Mouse (Mus musculus) layer of hippocampus, adult 9-10 months (tissue): ENCODE measurements around the gene Shroom1.

Experiments
- DNase-seq: peaks from one replicate; pipeline ENCODE4 v3.0.0; 2022; ENCODE audit warnings: low spot score

Gene Shroom1

DNA sequence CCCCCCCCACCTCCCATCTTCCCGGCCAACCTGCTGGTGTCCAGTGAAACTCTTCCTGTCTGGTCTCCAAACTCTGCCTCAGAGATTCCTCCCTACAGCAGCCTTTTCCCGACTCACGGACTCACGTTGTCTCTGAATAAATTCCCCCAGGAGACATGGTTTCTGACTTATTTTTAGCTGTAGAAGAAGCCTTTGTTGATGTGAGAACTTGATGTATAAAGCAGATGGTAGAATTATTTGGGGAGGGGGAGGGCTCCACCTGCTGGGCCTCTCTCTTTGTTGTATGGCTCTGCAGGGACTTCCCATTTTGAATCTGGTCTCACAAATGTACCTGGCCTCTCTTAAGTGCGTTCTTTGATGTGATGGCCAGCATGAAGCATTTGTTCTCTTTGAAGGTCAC is 53.3 kb downstream of the Shroom1 start:
- no peak for DNase-seq

DNA sequence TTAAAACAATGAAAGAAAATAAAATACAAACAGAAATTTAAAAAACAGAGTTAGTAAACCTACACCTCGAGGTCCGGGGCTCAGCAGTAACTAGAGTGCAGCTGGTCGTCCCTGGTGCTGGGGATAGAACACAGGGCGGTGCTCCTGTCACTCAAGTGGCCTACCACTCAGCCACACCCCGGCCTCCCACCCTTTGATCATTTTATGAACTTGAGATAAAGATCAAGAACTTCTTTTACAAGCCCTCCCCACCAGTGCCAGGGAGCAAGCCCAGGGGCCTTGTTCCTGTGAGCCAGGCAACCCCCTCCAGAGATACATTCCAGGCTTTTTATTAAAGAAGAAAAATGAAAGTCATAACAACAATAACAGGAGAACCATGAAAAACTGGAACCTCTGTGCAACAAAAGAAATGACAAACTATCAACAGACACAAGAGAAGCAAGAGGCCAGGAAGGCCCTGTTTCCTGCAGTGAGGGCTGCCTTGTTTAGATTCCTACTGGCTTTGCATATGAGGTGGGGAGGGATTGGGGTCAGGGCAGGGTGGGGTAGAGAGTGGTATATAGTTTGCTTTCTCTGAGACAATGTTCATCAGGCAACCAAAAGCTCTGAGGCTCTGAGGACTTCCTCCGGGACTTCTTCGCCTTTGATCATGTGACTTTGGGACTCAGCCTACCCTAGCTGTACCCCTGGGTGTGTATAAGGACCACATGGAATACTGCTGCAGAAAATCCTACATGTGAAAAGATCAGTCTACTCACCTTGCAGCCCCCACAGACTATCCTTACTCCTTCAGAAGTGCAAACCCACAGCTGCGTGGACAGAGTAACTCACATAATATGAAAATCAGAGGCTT is 60.0 kb downstream of the Shroom1 start:
- DNase-seq: no peak
